Mouse (Mus musculus) Muller cell, postnatal 12 days (primary cell): ENCODE measurements around the gene Lims1.
A peak's percentile ranks its signal among the peaks of the same experiment; 100 is the strongest.

Experiments used
- DNase-seq: peaks from one replicate; pipeline ENCODE4 v3.0.0-alpha.2; 2015; ENCODE audit errors: inconsistent ontology term

The Lims1 gene

DNA sequence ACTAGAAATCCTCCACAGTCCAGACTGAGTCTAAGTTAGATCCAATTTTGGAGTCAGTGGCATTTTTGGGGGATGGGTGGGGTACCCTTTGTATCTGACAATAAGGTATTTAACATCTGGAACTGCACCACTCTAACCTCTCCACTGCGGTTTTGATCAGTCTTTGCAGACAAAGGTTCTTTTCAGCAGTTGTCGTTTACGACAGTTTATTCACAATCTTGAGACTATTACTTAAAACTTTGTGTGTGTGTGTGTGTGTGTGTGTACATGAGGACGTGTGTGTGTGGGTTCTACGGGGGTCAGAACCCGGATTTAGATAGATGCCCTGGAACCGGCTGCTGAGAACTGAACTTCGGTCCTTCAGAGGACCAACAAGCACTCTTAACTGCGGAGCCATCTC lies 122.6 kb downstream of the Lims1 start:
- peak; percentile 36 for DNase-seq

DNA sequence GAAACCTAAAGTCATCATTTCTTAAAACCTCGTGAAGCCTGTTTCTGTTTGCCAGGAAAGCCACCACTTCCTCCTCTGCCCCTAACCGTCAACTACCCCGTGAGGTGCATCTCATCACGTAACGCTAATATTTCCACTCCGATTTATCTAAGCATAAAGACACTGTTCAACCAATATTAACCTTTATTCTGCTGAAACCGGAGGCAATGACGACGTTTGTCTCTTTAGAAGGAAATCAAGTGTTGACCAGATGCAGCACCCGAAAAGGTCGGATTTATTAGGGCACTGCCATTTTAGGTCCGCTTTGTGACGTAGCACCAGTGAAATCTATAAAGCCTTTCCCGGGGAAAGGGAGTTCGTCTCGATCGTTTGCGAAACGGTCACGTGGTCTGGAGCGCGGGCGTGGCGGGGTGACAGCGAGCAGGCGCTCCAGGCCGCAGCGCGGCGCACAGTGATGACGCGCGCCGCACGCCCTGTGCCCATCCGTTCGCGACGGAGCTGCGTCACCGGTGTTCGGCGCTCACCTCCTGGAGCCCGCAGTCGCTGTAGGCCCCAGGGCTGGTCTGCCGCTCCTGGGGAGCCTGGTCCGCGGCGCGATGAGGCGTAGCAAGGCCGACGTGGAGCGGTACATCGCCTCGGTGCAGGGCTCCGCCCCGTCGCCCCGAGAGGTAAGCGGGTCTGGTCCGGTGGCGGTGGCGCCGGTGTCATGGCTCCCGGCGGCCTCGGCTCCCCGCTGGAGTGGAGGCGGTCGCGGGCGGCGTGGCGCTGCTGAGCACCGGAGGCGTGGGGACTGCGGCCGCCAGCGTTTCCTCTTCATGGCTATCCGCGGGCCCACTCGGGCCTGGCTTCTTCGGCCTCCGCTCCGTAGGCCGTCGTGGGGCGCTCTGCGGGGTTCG lies 123.4 kb downstream of the Lims1 start, which contains the start of gene Ranbp2:
TSS of gene Ranbp2 (plus strand) at position 537 of the 896 bp plus-strand sequence.
- DNase-seq, result peak; percentile 98

GRCm38 (mm10) chr10:58447280-58447781 lies 124.1 kb downstream of the Lims1 start:
- peak; percentile 24 for DNase-seq

- no peak for DNase-seq
Observed at GRCm38 (mm10) chr10:58451575-58451974, 128.3 kb downstream of the Lims1 start.

- DNase-seq, result no peak
Observed at GRCm38 (mm10) chr10:58452185-58452584, 128.9 kb downstream of the Lims1 start.

- DNase-seq, result no peak
Observed at GRCm38 (mm10) chr10:58459896-58460295, 136.6 kb downstream of the Lims1 start.
